Mouse (Mus musculus) hindbrain, embryonic 12.5 days (tissue): ENCODE measurements at regions not wholly inside any gene's neighbourhood (a gene's known extent, or its start where the extent isn't known, plus 50 kb on each side); places are given as distances from the start of the nearest gene placed in this dataset.
A peak's percentile ranks its signal among the peaks of the same experiment; 100 is the strongest.

Experiments
- ATAC-seq: fragments of 200-750 bp; cut with Nextera tagmentation; 2 replicates; pipeline ENCODE4 v1.8.0; 2017; ENCODE audit warnings: moderate TSS enrichment; ENCODE audit not compliant: low FRiP score
- H3K27ac ChIP-seq: fragments of 300-500 bp; sonication (generic); 2 replicates; pipeline ENCODE4 v1.5.1; 2016; ENCODE audit warnings: mild to moderate bottlenecking
- H3K27me3 ChIP-seq: fragments of 300-500 bp; sonication (generic); 2 replicates; pipeline ENCODE4 v1.6.1; 2016; ENCODE audit warnings: mild to moderate bottlenecking
- H3K36me3 ChIP-seq: fragments of 300-500 bp; sonication (generic); 2 replicates; pipeline ENCODE4 v1.6.1; 2016; ENCODE audit warnings: mild to moderate bottlenecking
- H3K4me1 ChIP-seq: fragments of 300-500 bp; sonication (generic); 2 replicates; pipeline ENCODE4 v1.6.1; 2016
- H3K4me2 ChIP-seq: fragments of 300-500 bp; sonication (generic); replicated peaks from 2 replicates; pipeline ENCODE4 v1.6.1; 2016; ENCODE audit warnings: mild to moderate bottlenecking
- H3K4me3 ChIP-seq: fragments of 300-500 bp; sonication (generic); 2 replicates; pipeline ENCODE4 v1.5.1; 2016; ENCODE audit warnings: mild to moderate bottlenecking
- H3K9ac ChIP-seq: fragments of 300-500 bp; sonication (generic); 2 replicates; pipeline ENCODE4 v1.6.1; 2016; ENCODE audit warnings: mild to moderate bottlenecking, moderate library complexity
- H3K9me3 ChIP-seq: fragments of 300-500 bp; sonication (generic); replicated peaks from 2 replicates; pipeline ENCODE4 v1.6.1; 2016; ENCODE audit warnings: mild to moderate bottlenecking
- WGBS: fragments of 180-500 bp; shearing (Covaris S2); methylation state at CpG from one replicate; pipeline ENCODE4 v1.1.7; 2016; 5-methylcytosine and 5-hydroxymethylcytosine counted together

DNA sequence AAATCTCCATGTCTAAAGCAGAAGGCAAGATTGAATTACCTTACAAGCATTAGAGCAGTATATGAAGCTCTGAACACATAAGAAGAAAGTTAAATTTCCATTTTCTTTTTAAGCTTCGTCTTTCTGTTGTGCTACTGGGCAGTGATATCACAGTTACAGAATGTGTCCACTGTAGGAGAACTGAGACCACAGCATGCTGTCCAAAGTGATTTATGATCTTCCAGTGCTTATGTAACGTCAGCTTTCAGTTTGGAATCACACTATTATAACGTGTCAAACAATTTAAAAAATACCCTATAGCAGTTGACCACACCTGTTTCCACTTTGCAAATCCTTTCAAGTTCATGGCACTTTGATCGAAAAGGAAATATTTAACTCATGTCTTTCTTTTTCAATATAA lies 221.7 kb downstream of the Pros1 start:
- Histone ChIP-seq H3K4me2 (no peak overlapping the region), H3K36me3 (no peaks in the 10 kb centered on the region), H3K9ac (no peak overlapping the region), H3K27ac (no peak overlapping the region), H3K4me3 (no peak overlapping the region), H3K27me3 (no peaks in the 10 kb centered on the region), H3K4me1 (no peaks in the 10 kb centered on the region), H3K9me3 (no peaks in the 10 kb centered on the region)
- 66% methylated on average over 4 of the region's 4 CpGs for WGBS
- no peak for ATAC-seq

DNA sequence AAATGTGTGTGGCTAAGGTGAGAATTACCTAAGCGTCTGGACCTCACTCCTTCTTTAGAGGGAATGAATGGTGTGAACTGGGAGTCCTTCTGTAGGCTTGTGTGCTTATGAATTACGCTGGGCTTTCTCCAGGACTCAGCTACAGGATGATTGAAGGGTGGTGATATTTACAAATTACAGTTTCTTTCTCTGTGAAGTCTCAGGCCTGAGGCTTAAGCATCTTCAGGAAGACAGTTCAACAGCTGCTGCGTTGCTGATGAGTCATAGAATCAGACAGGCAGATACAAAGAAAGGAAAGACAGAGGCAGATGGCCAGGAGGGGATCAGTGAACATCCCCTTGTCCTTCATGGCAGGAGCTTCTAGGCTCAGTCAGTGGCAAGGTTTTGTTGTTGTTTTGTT lies 227.3 kb downstream of the Pros1 start:
- Histone ChIP-seq H3K4me2 (no peak overlapping the region), H3K4me1 (no peaks in the 10 kb centered on the region), H3K27me3 (no peaks in the 10 kb centered on the region), H3K4me3 (no peak overlapping the region), H3K36me3 (no peaks in the 10 kb centered on the region), H3K9me3 (no peaks in the 10 kb centered on the region), H3K9ac (no peak overlapping the region), H3K27ac (no peak overlapping the region)
- peak; percentile 52; the same call in 1 of the 2 replicates for ATAC-seq
- 60% methylated on average over 3 of the region's 3 CpGs for WGBS

- Histone ChIP-seq H3K9me3 (no peaks in the 10 kb centered on the region), H3K27me3 (no peaks in the 10 kb centered on the region), H3K36me3 (no peaks in the 10 kb centered on the region), H3K4me2 (no peak overlapping the region), H3K4me3 (no peak overlapping the region), H3K4me1 (no peaks in the 10 kb centered on the region), H3K27ac (no peak overlapping the region), H3K9ac (no peak overlapping the region)
- 46% methylated on average over 5 of the region's 5 CpGs for WGBS
- ATAC-seq = no peak
Observed at GRCm38 (mm10) chr16:63083256-63083655, 229.1 kb downstream of the Pros1 start.

DNA sequence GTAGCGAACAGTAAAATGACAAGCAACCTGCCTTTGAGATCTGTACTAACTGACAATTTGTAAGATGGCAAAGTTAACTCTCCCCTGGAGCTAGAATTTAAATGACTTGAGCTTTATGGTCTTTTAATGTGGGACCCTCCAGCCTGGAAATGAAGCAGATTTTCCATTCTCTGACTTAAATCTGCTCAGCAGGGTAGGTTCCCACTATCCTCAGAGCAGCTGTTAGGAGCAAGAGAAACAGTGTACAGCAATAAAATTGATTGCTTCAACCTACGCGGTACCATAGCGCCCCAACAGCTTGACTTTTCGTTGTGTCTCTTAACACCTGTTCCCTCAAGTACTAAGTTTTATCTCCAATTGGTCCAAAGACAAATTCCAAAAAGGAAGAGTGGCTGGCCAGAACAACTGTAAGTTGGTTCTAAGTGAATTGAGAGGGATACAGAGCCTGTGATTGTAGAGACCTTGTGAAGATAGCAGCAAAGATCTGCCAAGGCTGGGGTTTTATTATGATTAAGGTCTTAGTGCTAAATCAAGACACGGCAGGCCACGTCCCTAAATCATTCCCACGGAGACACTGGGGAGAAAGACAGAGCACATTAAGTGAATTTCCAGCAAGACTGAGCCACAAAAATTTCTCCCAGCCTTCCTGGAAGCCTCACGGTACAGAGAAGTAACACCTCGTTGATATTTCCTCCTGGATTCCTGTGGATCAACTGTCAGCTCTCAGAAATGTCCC lies 230.1 kb downstream of the Pros1 start:
- Histone ChIP-seq H3K9me3 (no peaks in the 10 kb centered on the region), H3K4me3 (no peak overlapping the region), H3K27ac (no peak overlapping the region), H3K4me1 (no peaks in the 10 kb centered on the region), H3K36me3 (no peaks in the 10 kb centered on the region), H3K27me3 (no peaks in the 10 kb centered on the region), H3K4me2 (no peak overlapping the region), H3K9ac (no peak overlapping the region)
- WGBS = 67% methylated on average over 10 of the region's 10 CpGs
- ATAC-seq = peak; percentile 65; the same call in 1 of the 2 replicates

DNA sequence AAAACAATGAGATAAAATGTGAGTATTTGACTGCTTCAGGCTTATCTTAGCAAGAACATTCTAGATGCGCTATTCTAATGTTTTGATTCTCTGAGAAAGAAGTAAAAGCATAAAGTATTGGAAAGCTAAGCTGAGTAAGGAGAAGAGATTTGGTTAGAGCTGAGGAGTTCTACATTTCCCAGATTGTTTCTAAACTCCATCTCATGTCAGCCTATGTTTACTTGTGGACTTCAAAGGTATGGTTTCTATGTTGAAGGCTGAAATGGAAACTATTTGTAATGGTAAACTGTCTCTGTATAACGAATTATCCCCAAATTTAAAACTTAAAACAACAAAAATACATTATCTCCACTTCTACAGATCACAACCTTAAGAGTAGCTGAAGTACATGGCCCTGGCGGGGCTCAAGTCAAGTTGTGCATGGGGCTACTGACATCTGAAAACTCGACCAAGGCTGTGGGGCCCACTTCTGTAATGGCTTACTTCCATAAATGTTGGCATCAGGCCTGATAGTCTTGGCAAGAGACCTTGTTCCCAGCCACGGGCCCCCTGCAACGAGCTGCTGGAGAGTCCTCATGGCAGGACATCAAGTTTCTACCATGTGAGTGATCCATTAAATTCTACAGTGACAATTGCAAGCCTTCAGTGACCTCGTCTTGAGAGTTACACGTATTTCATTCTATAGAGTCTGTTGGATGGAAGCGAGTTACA lies 232.1 kb downstream of the Pros1 start:
- 81% methylated on average over 9 of the region's 9 CpGs for WGBS
- no peak for ATAC-seq
- H3K4me1 ChIP-seq = no peaks in the 10 kb centered on the region; the same call in 1 of the 2 replicates
- no peaks in the 10 kb centered on the region for H3K27me3 ChIP-seq
- no peaks in the 10 kb centered on the region for H3K9me3 ChIP-seq
- no peaks in the 10 kb centered on the region for H3K36me3 ChIP-seq
- no peak overlapping the region for H3K4me2 ChIP-seq
- no peak overlapping the region for H3K9ac ChIP-seq
- no peak overlapping the region for H3K27ac ChIP-seq
- H3K4me3 ChIP-seq = no peak overlapping the region

GRCm38 (mm10) chr16:63091471-63092300 lies 237.6 kb downstream of the Pros1 start:
- ATAC-seq = peak; percentile 94
- 26% methylated on average over 11 of the region's 11 CpGs for WGBS
- Histone ChIP-seq H3K4me3 (no peak overlapping the region), H3K4me2 (no peak overlapping the region), H3K36me3 (no peaks in the 10 kb centered on the region), H3K4me1 (peaks cover 8% of the 10 kb centered on the region), H3K27ac (peak overlapping the region; percentile 77), H3K9ac (no peak overlapping the region), H3K9me3 (no peaks in the 10 kb centered on the region), H3K27me3 (no peaks in the 10 kb centered on the region)

- H3K4me1 ChIP-seq = peaks cover 8% of the 10 kb centered on the region
- H3K9ac ChIP-seq = no peak overlapping the region
- no peak overlapping the region for H3K4me3 ChIP-seq
- H3K9me3 ChIP-seq = no peaks in the 10 kb centered on the region
- no peaks in the 10 kb centered on the region for H3K36me3 ChIP-seq
- 87% methylated on average over 5 of the region's 5 CpGs for WGBS
- H3K27me3 ChIP-seq = no peaks in the 10 kb centered on the region
- no peak for ATAC-seq
- no peak overlapping the region for H3K27ac ChIP-seq
- no peak overlapping the region for H3K4me2 ChIP-seq
Observed at GRCm38 (mm10) chr16:63094126-63094840, 240.2 kb downstream of the Pros1 start.

DNA sequence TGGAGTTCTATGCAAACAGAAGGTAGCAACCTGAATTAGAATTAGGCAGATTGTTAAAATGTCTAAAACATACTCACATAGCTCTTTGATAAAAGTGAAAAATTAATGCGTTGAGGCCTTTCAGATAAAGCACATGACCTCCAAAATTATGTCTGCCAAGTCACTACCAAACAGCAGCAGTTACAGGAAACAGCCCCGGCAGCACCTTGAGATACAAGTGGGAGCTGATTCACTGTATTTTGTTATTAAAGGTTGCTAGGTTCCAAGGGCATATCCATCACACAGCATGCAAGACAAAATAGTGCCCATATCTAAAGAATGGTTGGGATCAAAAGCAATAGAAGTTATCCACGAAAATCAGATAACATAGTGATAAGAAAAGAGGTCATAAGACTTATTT lies 248.3 kb downstream of the Pros1 start:
- Histone ChIP-seq H3K36me3 (no peaks in the 10 kb centered on the region), H3K9ac (no peak overlapping the region), H3K9me3 (no peaks in the 10 kb centered on the region), H3K4me3 (no peak overlapping the region), H3K4me2 (no peak overlapping the region), H3K27me3 (no peaks in the 10 kb centered on the region), H3K27ac (no peak overlapping the region), H3K4me1 (no peaks in the 10 kb centered on the region)
- ATAC-seq = no peak
- WGBS = 78% methylated on average over 3 of the region's 3 CpGs

DNA sequence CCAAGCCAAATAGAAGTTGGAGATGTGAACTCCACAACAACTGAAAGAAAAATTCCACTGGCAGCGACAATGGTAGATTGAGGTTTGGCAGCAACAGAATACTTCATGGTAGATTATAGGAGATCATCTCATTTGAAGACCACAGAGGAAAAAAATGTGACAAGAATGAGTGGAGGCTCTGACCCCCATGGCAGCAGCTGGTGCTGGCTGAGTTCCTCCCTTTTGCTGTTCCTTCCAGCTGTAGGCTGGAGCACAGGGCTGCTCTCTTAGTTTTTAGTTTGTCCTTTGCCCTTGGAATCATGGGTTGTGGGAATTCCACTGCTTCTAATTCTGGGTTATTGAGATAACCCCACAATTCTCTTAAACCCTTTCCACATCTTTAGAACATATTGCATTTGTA lies 248.8 kb downstream of the Pros1 start:
- Histone ChIP-seq H3K4me3 (no peak overlapping the region), H3K27me3 (no peaks in the 10 kb centered on the region), H3K27ac (no peak overlapping the region), H3K9me3 (no peaks in the 10 kb centered on the region), H3K4me1 (no peaks in the 10 kb centered on the region), H3K4me2 (no peak overlapping the region), H3K9ac (no peak overlapping the region), H3K36me3 (no peaks in the 10 kb centered on the region)
- WGBS = 83% methylated on average over 1 of the region's 1 CpGs
- ATAC-seq = no peak

GRCm38 (mm10) chr16:63104383-63104782 lies 250.3 kb downstream of the Pros1 start:
- Histone ChIP-seq H3K27me3 (no peaks in the 10 kb centered on the region), H3K27ac (no peak overlapping the region), H3K9me3 (no peaks in the 10 kb centered on the region), H3K4me2 (no peak overlapping the region), H3K4me1 (no peaks in the 10 kb centered on the region), H3K9ac (no peak overlapping the region), H3K36me3 (no peaks in the 10 kb centered on the region), H3K4me3 (no peak overlapping the region)
- no peak for ATAC-seq
- 95% methylated on average over 5 of the region's 5 CpGs for WGBS

GRCm38 (mm10) chr16:63104938-63105714 lies 251.0 kb downstream of the Pros1 start:
- 80% methylated on average over 11 of the region's 11 CpGs for WGBS
- no peak overlapping the region for H3K4me2 ChIP-seq
- no peak overlapping the region for H3K27ac ChIP-seq
- no peak overlapping the region for H3K9ac ChIP-seq
- H3K27me3 ChIP-seq = no peaks in the 10 kb centered on the region
- no peak for ATAC-seq
- H3K9me3 ChIP-seq = no peaks in the 10 kb centered on the region
- H3K36me3 ChIP-seq = no peaks in the 10 kb centered on the region
- H3K4me3 ChIP-seq = no peak overlapping the region
- no peaks in the 10 kb centered on the region for H3K4me1 ChIP-seq
